Mouse (Mus musculus) yolk sac, embryonic 10.5 days (tissue): ENCODE measurements around the gene Gfm1.

Experiments
- DNase-seq: peaks from one replicate; pipeline ENCODE4 v3.0.0-alpha.2; 2017; ENCODE audit warnings: low spot score

Gene Gfm1

GRCm38 (mm10) chr3:67429999-67430380, at the start of gene Gfm1:
TSS of gene Gfm1 (plus strand) at chr3:67430096.
- peak; percentile 84 for DNase-seq

- DNase-seq = no peak
Measured at GRCm38 (mm10) chr3:67429338-67429998, 428 bp upstream of the Gfm1 start.

- DNase-seq = no peak
Measured at GRCm38 (mm10) chr3:67434011-67434410, 4.1 kb downstream of the Gfm1 start.

DNA sequence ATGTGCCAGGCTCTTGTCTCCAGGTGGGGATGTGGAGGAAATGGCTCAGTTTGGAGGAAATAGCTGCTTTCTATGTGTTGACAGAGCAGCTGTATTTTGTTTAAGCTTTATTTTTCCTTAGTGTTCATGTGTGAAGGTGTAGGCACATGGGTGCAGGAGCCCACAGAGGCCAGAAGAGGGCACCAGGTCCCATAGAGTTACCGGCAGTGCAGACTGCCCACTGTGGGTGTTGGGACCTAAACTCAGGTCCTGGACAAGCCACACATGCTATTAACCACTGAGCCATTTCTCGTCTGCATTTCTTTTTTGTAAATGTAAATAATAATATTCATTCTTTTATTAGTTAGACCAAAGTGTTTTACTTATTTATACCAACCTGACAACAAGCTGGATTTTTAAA, 17.2 kb downstream of the Gfm1 start:
- DNase-seq = no peak

DNA sequence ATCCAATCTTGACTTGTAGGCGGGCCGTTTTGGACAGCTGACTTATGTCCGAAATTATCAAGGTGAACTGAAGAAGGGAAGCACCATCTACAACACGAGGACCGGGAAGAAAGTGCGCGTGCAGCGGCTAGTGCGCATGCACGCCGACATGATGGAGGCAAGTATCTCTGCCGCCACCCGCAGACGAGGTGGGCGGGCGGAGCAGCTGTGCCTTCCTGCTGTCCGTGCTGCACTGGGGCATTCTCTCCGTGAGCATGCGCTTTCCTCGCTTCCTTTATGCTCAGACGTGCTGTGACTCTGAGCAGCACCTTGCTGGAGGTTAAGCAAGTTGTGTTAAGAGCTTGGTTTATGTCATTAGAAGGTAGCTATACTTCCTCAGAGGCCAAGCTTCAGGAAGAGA, 19.8 kb downstream of the Gfm1 start:
- DNase-seq = no peak

- no peak for DNase-seq
Measured at GRCm38 (mm10) chr3:67450601-67451210, 20.8 kb downstream of the Gfm1 start.

DNA sequence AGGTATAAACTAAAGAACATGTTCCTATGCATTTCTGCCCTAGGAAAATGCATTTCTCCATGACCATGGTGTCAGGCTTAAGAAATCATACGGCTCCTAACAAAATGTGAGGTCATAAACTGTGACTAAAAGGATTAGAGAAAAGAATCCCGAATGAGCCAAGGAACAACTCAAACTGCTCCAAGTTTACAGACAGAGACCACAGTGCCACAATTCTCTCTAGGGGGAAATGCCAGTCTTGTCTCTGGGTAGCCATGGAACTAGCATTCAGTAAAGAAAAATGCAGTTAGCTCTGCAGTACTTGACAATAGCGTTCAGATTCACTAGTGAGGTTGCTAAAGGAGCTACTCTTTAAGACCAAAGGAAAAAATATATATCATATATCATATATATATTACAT, 30.0 kb downstream of the Gfm1 start:
- DNase-seq = no peak

DNA sequence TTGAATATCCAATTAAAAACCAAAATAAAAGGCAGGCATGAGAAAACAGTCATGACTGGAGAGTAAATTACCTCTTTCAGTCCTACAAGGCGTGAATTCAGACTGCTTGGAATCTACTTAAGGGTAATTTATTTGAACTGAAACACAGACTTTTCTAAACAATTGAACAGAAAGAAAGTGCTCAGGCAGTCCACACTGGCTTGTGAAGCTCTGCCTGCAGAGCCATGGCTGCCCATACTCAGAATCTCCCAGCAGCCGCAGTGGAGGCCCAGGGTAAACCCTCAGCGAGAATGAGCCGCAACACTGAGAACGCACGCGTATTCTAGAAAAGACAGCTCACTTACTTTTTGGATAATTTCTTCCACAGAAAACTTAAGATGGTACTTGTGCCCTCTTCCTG, 32.1 kb downstream of the Gfm1 start:
- DNase-seq = no peak

DNA sequence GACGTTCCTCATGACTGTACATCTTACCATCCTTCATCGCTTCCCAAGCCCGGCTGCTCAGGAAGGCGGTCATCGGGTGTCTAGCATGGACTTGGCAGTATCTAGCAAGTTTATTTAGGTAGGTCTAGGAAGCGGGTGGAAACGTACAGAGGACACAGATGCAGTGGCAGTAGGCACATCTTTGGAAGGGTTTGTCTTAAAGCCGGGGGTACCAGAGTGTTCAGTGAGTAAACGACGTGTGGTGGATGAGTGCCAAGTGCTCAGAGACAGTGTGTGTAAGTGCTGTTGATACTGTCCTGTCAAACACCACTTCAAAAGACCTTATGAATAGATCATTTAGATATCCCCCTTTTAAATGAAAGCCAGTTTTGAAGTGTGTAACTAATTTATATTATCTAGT, 32.7 kb downstream of the Gfm1 start:
- DNase-seq = no peak

- DNase-seq = no peak
Measured at GRCm38 (mm10) chr3:67463001-67463400, 33.1 kb downstream of the Gfm1 start.

- peak; percentile 87 for DNase-seq
Measured at GRCm38 (mm10) chr3:67463450-67464372, 33.8 kb downstream of the Gfm1 start, which contains the start of gene Lxn. TSS of gene Lxn (minus strand) at chr3:67463926.

GRCm38 (mm10) chr3:67466576-67466975, 36.7 kb downstream of the Gfm1 start:
- no peak for DNase-seq

DNA sequence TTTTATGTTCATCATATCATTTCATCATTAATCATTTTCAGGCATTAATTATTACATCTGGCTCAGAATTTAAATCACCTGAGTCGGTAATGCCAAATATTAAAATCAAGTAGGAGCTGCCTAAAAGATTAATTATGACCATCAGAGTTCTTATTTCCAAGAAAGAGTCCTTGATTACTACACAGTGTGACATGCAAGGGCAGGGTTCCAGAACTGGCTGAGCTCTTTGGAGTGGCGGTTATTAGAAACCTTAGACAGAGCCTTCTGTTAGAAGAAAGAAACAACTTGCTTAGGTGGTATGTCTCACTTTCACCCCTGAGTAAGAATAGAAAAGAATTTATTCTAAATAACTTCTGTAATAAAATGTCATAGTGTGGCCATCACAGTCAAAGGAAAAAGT, 37.4 kb downstream of the Gfm1 start:
- DNase-seq = no peak

DNA sequence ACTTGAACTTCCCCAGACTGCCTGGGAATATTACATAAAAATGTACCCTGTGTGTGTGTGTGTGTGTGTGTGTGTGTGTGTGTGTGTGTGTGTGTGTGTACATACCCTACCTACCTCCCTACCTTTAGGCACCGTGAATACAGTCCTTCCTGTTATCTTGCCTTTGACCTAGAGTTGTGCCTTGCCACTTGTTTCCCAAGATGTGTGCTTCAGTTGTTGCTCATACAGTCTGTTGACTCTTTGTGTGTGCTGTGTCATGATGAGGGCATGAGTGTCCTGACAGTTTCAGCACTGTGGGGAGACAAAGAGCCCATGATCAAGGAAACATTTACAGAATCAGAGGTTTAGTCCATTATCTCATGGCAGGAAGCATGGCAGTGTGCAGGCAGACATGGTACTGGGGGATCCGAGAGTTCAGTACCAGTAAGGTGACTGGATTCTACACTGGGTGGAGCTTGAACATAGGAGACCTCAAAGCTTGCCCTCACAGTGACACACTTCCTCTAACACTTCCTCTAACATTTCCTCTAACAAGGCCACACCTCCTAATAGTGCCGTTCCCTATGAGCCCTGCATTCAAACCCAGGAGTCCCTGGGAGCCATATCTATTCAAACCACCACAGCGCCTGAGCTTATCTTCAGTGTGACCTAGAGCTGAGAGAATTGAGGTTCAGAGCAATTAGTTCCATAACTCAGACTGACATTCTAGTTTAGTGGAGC, 41.7 kb downstream of the Gfm1 start:
- DNase-seq = no peak

DNA sequence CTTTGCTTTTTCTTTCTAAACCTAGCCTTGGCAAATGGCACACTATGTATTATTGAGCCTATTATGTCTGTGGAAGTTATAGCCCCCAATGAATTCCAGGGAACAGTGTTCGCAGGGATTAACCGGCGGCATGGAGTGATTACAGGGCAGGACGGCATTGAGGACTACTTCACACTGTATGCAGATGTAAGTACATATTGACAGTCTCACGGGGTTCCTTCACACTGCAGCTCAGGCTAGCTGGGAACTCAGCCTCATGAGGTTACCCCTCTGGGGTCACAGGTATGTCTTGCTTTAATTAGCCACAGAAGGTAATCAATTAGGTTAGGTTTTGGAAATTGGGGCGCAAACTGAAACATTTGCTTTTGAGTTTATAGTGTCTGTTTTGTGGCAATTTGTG, 43.5 kb downstream of the Gfm1 start:
- DNase-seq = no peak

GRCm38 (mm10) chr3:67479806-67480205, 49.9 kb downstream of the Gfm1 start:
- DNase-seq = no peak

- no peak for DNase-seq
Measured at GRCm38 (mm10) chr3:67482400-67482799, 52.5 kb downstream of the Gfm1 start.

DNA sequence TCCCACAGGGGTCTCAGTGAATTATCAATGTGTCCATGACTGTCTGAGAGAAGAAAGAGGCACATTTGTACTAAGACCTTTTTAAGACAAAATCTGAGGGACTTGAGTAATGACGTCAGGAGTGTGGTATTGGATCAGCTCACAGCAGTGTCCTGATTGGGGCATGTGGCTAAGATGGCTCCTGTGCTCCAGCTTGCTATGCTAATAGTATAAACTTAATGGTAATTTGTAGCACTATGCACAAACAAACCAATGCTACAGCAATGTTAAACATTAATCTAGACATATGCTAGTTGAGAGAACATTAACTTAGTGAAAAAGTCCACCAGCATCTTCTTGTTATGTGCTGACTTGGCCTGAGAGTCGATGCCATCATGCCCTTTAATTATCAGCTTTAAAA, 55.3 kb downstream of the Gfm1 start:
- DNase-seq = no peak

DNA sequence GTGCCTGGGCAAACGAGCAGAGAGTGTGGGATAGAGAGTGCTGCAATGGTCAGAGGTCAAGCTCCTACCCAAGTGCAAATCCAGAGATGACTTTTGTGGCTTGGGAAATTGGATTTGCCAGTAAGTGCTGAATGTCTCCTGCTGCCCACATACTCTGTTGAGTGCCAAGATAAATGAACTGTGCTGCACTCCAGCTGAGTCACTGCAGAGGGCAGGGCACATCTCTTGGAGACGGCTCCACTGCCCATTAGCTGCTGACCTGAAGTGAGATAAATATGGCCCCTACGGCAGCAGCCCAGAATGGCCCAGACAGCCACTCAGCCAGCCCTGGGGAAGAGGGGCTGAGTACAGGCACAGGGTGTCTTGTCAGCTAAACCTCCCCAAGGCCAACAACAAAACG, 60.3 kb downstream of the Gfm1 start:
- DNase-seq = no peak

DNA sequence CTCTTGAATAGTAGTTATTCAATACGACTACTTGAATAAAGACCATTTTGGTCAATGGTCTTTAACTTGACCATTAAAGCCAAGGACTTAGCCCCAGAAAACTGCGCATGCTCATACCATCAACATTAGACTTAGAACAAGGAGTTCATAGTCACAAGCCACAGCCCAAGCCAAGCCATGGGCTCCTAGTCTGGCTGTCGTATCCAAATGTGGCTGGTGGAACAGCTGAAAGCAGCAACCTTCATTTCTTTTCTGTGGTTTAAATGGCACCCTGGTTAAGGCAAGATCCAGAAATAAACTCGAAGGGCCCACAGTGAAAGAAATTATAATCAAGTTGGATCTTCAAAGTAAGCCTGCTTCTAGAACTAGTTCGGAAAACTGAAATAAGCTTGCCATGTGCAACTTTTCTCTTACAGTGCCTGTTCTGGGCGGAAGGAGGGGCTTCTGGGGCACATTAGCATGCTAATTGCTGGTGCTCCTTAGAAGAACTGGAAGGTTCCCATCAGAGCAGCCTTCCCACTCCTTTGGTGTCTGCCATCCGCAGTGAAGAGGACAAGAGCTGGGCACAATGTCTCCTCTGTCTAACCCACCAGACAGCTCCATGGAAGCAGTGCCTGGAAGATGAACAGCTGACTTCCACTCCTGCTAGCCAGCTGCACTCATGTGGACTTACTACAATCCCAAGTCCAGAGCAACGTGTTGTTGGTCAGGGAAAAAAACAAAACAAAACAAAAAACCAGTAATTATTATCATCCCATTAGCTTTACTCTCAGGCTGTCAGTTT, 62.4 kb downstream of the Gfm1 start:
- DNase-seq = no peak

- DNase-seq = no peak
Measured at GRCm38 (mm10) chr3:67493132-67493531, 63.2 kb downstream of the Gfm1 start.

GRCm38 (mm10) chr3:67496310-67496709, 66.4 kb downstream of the Gfm1 start:
- no peak for DNase-seq
